Mouse (Mus musculus): ENCODE measurements around the gene Kdm1b. TPM values are rescaled to one million over a fixed set of nuclear protein-coding genes. Genes with fewer than 3 reads are reported as not detected.
A peak's percentile ranks its signal among the peaks of the same experiment; 100 is the strongest.

Kdm1b gene
- polyA plus RNA-seq, 1 experiment from 2014 or later, result 14.5 TPM

DNA sequence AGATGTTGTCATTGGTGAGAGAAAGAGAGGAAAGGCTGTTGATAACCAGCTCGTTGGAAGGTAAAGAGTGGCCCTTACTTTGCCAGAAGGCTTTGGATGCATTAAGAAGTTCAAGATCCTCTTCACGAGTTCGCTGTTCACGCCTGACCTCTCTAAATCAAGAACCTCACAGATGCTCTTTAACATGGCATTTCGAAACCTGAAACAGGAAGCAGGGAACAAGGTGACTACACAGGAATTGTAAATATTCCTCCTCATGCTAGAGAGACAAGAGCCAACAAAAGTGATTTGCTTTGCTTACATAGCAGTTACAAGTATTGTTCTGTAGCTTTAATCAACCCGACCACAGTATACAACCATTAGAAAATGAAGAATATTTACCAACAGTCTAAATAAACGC is 56.0 kb downstream of the Kdm1b start:
- Histone ChIP-seq H3K36me3 (replicated peaks) (peaks cover 98% of the 10 kb centered on the region), H3K4me1 (peaks cover 15% of the 10 kb centered on the region), H3K27me3 (replicated peaks; ENCODE audit: low read depth, poor library complexity, severe bottlenecking) (no peaks in the 10 kb centered on the region), H3K4me3 (no peak overlapping the region), H3K27ac (replicated peaks) (no peak overlapping the region), H3K9me3 (no peaks in the 10 kb centered on the region)
- 87% methylated on average over 7 of the region's 7 CpGs for WGBS
- DNase-seq (ENCODE audit: low spot score), result no peak

DNA sequence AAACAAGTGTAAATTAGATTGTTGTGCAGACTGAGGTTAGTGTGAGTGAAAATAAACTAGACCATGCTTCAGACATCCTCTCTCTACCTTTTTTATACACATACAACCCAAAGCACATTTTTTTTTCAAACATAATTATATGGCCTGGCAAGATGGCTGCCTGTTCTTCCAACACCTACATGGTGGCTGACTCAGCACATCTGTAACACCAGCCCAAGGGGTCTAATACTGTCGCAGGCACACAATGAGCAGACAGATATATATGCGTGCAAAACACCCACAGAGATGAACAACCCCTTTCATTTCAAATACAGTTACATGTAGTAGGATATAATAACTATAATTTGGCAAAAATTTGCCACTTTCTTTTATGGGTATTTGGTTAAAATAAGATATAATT is 57.3 kb downstream of the Kdm1b start:
- peaks cover 85% of the 10 kb centered on the region for H3K36me3 ChIP-seq (replicated peaks)
- DNase-seq (ENCODE audit: low spot score), result no peak

DNA sequence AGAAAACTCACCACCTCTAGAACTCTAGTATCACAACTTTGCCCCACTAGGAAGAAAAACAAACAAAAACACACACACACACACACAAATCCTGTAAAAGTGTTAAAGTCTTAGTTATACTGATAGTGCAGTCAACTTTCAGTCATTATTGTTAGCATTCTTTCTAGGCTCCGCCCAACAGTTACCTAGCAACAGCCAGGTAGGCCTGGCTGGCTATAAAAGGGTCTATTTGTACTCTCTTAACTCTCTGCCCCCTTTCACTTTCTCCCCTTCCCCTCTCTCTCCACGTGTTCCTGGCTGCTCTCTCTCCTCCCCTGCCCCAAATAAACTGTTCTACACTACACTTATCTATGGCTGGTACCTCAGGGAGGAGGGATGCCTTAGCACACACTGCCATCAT is 60.8 kb downstream of the Kdm1b start:
- Histone ChIP-seq H3K9me3 (no peaks in the 10 kb centered on the region), H3K36me3 (replicated peaks) (peaks cover 50% of the 10 kb centered on the region), H3K27me3 (replicated peaks; ENCODE audit: low read depth, poor library complexity, severe bottlenecking) (no peaks in the 10 kb centered on the region), H3K4me3 (peak overlapping the region; percentile 99), H3K27ac (replicated peaks) (peak overlapping the region; percentile 24; the same call in 1 of the 2 replicates), H3K4me1 (peaks cover 25% of the 10 kb centered on the region)
- no peak for DNase-seq (ENCODE audit: low spot score)
- WGBS, result 24% methylated on average over 2 of the region's 2 CpGs

More for the DNA sequence above, 57.3 kb downstream of the Kdm1b start:
- WGBS, result 94% methylated on average over 2 of the region's 2 CpGs
- Histone ChIP-seq H3K9me3 (no peaks in the 10 kb centered on the region), H3K27ac (replicated peaks) (no peak overlapping the region), H3K4me1 (peaks cover 17% of the 10 kb centered on the region), H3K27me3 (replicated peaks; ENCODE audit: low read depth, poor library complexity, severe bottlenecking) (no peaks in the 10 kb centered on the region), H3K4me3 (no peak overlapping the region)

DNA sequence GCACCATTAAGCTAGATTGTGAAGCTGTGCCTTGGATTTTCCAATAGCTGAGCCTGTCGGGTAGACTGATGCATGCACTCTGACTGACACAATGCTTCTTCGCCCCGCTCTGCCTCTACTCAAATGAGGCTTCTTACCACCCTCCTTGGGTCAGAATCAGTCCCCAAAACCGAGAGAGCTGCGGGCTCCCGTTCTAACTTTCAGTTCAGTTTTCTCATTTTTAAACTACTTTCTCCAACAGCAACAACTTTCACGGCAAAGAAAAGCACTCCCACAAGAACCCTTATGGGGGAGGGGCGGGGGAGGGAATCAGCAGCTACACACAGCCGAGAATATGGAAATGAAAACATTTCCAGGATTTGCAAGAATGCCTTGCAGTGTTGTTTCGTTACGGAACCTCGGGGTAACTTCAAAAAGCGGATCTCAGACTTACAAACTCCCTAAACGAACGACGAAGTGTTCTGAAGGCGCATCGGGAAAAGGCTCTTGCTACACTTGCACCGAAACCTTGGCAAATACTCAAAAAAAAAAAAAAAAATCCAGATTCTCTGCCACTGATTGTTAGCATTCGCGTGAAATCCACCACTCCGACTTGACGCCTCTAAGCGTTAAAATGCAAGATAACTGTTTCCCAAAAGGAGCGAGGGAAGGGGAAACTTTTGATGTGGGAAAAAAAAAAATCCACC is 61.7 kb downstream of the Kdm1b start:
- Histone ChIP-seq H3K4me1 (peaks cover 25% of the 10 kb centered on the region), H3K4me3 (peak overlapping the region; percentile 99), H3K9me3 (no peaks in the 10 kb centered on the region), H3K27ac (replicated peaks) (peak overlapping the region; percentile 100), H3K36me3 (replicated peaks) (peaks cover 41% of the 10 kb centered on the region), H3K27me3 (replicated peaks; ENCODE audit: low read depth, poor library complexity, severe bottlenecking) (no peaks in the 10 kb centered on the region)
- DNase-seq (ENCODE audit: low spot score), result peak; percentile 60
- under 1% methylated on average over 25 of the region's 25 CpGs for WGBS

DNA sequence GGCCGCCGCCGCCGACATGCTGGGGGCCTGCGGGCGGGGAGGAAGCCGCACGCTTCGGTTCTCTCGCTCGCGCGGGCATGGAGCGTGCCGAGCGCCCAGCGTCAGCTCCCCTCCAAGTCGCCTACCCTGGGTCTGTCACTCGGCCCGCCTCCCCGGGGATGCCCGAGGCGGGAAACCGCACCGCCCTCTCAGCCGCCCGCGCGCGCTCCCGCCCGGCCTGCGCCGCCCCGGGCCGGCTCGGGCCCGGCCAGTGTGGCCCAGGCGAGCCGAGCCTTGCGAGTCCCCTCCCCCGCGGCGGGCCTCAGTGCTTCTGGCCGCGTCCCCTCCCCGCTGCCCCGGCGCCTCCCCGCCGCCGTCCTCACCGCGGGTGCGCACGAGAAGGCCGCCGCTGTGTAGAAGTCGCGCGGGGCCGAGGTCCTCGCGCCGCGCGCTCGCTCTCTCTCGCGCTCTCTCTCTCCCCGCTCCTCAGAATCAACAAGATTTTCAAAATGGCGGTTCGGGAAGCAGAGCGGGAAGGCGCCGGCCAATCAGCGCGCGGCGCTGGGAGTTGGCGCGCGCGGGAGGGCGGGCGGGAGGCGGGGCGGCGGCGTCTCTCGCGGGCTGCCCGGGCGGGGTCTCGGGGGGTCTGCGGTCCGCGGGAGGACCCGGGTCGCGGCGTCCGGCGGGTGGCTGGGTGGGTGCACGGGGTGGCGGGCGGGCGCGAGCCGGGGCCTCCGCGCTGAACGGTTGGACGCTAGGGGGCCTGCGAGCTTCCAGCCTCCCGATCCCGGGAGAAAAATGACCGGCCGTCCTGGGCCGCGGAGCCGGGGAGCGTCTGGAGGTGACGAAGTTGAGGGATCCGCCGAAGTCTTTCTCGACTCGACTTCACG is 62.6 kb downstream of the Kdm1b start, which contains the start of gene Dek:
Dek (minus strand) TSS at position 491 of the 869 bp plus-strand sequence.
- Histone ChIP-seq H3K9me3 (no peaks in the 10 kb centered on the region), H3K4me3 (peak within 1 kb of the TSS; percentile 99), H3K36me3 (replicated peaks) (peaks cover 32% of the 10 kb centered on the region), H3K27me3 (replicated peaks; ENCODE audit: low read depth, poor library complexity, severe bottlenecking) (no peaks in the 10 kb centered on the region), H3K27ac (replicated peaks) (peak within 1 kb of the TSS; percentile 100), H3K4me1 (peaks cover 25% of the 10 kb centered on the region)
- peak; percentile 95 for DNase-seq (ENCODE audit: low spot score)
- WGBS, result under 1% methylated on average over 127 of the region's 129 CpGs

DNA sequence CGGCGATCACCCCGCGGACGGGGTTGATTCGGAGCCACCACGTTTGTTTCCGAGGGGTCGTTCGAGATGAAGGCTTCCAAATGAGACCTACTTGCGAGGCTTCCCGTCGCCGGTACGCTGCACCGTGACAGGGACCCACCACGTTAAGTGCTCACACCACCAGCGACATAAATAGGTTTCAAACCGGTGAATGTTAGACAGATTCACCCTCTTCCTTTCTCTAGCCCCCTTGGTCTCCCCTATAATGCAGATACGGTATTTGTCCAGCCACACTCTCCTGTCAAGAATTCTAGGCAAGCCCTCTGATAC is 63.2 kb downstream of the Kdm1b start:
- Histone ChIP-seq H3K36me3 (replicated peaks) (peaks cover 26% of the 10 kb centered on the region), H3K4me1 (peaks cover 25% of the 10 kb centered on the region), H3K4me3 (peak overlapping the region; percentile 99), H3K27me3 (replicated peaks; ENCODE audit: low read depth, poor library complexity, severe bottlenecking) (no peaks in the 10 kb centered on the region), H3K9me3 (no peaks in the 10 kb centered on the region), H3K27ac (replicated peaks) (peak overlapping the region; percentile 100)
- under 1% methylated on average over 20 of the region's 20 CpGs for WGBS
- no peak for DNase-seq (ENCODE audit: low spot score)

DNA sequence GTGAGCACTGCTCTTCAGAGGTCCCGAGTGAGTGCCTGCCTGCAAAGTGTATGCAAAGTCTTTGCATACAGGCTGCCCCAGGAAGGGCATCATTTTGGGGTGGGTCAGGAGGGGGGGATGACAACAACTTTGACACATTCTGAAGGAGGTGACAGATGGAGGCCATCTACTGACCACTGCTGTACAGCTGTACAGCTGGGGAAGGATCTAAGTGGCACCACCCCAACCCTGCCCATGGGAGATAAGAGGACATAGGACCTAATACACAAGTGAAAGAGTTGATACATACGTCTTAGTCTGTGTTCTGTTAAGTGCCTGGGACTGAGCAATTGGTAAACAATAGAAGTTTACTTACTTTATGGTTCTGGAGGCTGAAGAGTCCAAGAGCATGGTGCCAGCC is 65.9 kb downstream of the Kdm1b start:
- Histone ChIP-seq H3K4me1 (peaks cover 11% of the 10 kb centered on the region), H3K4me3 (no peak overlapping the region), H3K27me3 (replicated peaks; ENCODE audit: low read depth, poor library complexity, severe bottlenecking) (no peaks in the 10 kb centered on the region), H3K36me3 (replicated peaks) (0 out of 2 replicates have a peak, but pooled peaks cover under 1% of the 10 kb centered on the region), H3K9me3 (no peaks in the 10 kb centered on the region), H3K27ac (replicated peaks) (no peak overlapping the region)
- DNase-seq (ENCODE audit: low spot score), result no peak
- WGBS, result 66% methylated on average over 2 of the region's 2 CpGs

DNA sequence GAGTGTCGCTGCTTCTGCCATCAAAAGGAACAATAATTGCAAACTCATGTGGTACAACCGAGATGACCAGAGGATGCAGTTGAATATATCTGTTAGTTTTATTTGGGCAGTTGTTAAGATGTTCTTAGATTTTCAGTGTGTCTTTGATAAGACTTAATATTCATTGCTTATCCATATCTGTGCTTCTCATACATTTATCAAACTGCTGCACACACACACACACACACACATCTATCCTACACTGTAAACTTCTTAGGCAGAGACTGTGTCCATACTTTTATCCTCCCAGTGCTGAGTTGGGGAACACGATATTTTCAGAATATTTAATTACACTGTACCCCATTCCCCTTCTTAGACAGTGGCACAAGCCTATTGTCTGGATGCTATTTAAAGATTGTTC is 67.9 kb downstream of the Kdm1b start:
- Histone ChIP-seq H3K27ac (replicated peaks) (no peak overlapping the region), H3K36me3 (replicated peaks) (no peaks in the 10 kb centered on the region), H3K9me3 (no peaks in the 10 kb centered on the region), H3K27me3 (replicated peaks; ENCODE audit: low read depth, poor library complexity, severe bottlenecking) (no peaks in the 10 kb centered on the region), H3K4me3 (no peak overlapping the region), H3K4me1 (0 out of 2 replicates have a peak, but pooled peaks cover 9% of the 10 kb centered on the region)
- DNase-seq (ENCODE audit: low spot score), result no peak
- 83% methylated on average over 3 of the region's 3 CpGs for WGBS

DNA sequence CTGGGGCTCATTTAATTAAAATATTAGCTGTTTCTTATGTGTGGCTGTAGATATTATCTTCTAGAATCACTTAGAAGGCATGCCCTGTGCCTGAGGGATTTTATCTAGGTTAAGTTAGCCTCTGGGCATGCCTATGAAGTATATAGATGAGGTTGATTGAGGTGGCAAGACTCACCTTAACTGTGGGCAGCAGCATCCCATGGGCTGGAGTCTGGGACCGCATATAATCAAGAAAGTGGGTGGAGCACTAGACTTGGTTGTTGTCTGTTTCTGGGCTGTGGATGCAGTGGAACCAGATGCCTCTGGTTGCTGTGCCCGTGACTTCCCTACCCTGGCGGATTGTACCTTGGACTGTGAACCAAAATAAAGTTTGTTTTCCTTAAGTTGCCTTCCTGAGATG is 68.8 kb downstream of the Kdm1b start:
- Histone ChIP-seq H3K27ac (replicated peaks) (no peak overlapping the region), H3K4me1 (0 out of 2 replicates have a peak, but pooled peaks cover 3% of the 10 kb centered on the region), H3K36me3 (replicated peaks) (no peaks in the 10 kb centered on the region), H3K9me3 (no peaks in the 10 kb centered on the region), H3K4me3 (no peak overlapping the region), H3K27me3 (replicated peaks; ENCODE audit: low read depth, poor library complexity, severe bottlenecking) (no peaks in the 10 kb centered on the region)
- WGBS, result 82% methylated on average over 3 of the region's 3 CpGs
- DNase-seq (ENCODE audit: low spot score), result no peak

DNA sequence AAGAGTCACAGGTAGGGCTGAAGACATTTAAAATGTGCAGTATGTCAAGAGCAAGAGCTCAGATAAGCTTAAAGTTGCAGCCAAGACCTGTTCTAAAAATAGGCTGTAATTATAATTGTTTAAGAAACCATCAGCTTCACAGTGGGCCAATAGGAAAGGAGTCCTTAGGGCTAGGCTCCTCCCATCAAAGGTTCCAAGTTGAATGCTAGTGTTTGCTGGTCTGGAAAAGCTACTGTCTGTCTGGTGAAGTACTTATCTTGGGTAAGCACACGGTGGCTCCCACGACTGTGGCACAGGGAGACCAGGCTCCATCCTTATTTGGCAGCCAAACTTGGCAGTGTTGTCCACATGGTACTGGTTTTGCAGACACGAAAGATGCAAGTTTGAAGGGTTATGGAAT is 69.6 kb downstream of the Kdm1b start:
- no peaks in the 10 kb centered on the region for H3K36me3 ChIP-seq (replicated peaks)
- H3K9me3 ChIP-seq, result no peaks in the 10 kb centered on the region
- no peak overlapping the region for H3K27ac ChIP-seq (replicated peaks)
- no peaks in the 10 kb centered on the region for H3K4me1 ChIP-seq
- WGBS, result 74% methylated on average over 3 of the region's 3 CpGs
- no peaks in the 10 kb centered on the region for H3K27me3 ChIP-seq (replicated peaks; ENCODE audit: low read depth, poor library complexity, severe bottlenecking)
- DNase-seq (ENCODE audit: low spot score), result no peak
- H3K4me3 ChIP-seq, result no peak overlapping the region

DNA sequence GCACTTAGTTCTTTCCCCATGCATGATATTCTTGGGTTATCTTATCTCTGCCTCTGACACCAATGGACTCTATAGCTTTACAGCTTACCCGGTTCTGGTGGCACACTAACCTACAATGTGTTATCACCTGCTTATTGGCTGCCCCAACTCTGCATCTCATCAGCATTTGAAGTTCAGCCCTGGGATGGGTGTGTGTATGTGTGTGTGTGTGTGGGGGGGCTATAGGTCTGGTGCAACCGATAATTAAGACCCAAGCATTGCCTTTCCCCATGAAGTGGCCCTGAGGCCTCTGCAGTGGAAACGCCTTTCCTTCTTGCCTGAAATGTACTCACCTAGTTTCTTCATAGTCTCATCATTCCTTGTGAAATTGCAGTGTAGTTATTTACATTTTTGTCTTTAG is 72.7 kb downstream of the Kdm1b start:
- H3K9me3 ChIP-seq, result no peaks in the 10 kb centered on the region
- 86% methylated on average over 3 of the region's 3 CpGs for WGBS
- no peak for DNase-seq (ENCODE audit: low spot score)
- H3K36me3 ChIP-seq (replicated peaks), result no peaks in the 10 kb centered on the region
- H3K4me1 ChIP-seq, result no peaks in the 10 kb centered on the region
- no peak overlapping the region for H3K4me3 ChIP-seq
- peaks cover 15% of the 10 kb centered on the region for H3K27me3 ChIP-seq (replicated peaks; ENCODE audit: low read depth, poor library complexity, severe bottlenecking)
- no peak overlapping the region for H3K27ac ChIP-seq (replicated peaks)

DNA sequence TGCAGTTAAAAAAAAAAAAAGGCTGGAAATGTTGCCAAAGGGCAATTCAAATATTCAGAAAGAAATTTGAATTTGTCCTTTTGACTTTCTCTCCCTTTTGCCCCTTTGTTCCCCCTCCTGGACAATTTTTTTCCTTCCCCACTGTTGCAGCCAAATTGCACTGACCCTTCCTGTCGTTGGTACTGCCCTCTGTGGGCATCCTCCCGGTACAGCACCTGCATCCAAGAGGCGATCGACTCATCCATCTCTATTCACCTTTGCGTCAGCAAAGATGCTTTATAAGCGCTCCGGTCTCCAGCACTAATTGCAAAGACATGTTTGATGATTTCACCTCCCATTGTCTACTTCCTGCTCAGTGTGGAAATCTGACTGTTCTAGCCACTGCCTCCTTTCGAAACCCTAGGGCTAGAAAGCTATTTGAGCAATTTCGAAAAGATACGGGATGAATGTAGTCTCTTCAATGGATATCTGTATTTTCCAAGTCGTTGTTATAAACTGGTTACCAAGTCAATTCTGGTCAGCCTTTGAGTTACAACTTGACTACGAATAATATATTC is 78.1 kb downstream of the Kdm1b start:
- no peak for DNase-seq (ENCODE audit: low spot score)
- WGBS, result 35% methylated on average over 12 of the region's 12 CpGs
- H3K4me1 ChIP-seq, result peaks cover 33% of the 10 kb centered on the region
- no peaks in the 10 kb centered on the region for H3K36me3 ChIP-seq (replicated peaks)
- H3K27me3 ChIP-seq (replicated peaks; ENCODE audit: low read depth, poor library complexity, severe bottlenecking), result peaks cover 51% of the 10 kb centered on the region
- H3K27ac ChIP-seq (replicated peaks), result no peak overlapping the region
- H3K9me3 ChIP-seq, result no peaks in the 10 kb centered on the region
- no peak overlapping the region for H3K4me3 ChIP-seq
